Mouse (Mus musculus) stomach, postnatal 0 days (tissue): Measurements from ENCODE around the gene Bcl2l11.

Source experiments
- CTCF ChIP-seq: IDR thresholded peaks from 2 replicates; pipeline ENCODE4 v1.5.1; 2016; ENCODE audit warnings: antibody characterized with exemption, low read depth, mild to moderate bottlenecking, moderate library complexity
- EP300 ChIP-seq: optimal IDR thresholded peaks from 2 replicates; pipeline ENCODE3; 2016; ENCODE audit warnings: antibody characterized with exemption

GRCm38 (mm10) chr2:128190196-128190595 is 64.4 kb downstream of the Bcl2l11 start:
- TF ChIP-seq CTCF (no peak), EP300 (no peak)
